Mouse (Mus musculus) adrenal gland, postnatal 25 days (tissue): ENCODE measurements around the gene Ano1. TPM values are rescaled to one million over a fixed set of nuclear protein-coding genes. Genes with fewer than 3 reads are reported as not detected.

Experiments used
- DNase-seq: peaks from one replicate; pipeline ENCODE4 v3.0.0; 2021; ENCODE audit warnings: mixed read lengths
- total RNA-seq: library from RNA; stranded (reverse); gene quantifications from 2 replicates; pipeline ENCODE4 v1.2.3, GENCODE M21; 2021

The Ano1 gene
- total RNA-seq, 1 experiment from 2014 or later = 25.4 TPM

DNA sequence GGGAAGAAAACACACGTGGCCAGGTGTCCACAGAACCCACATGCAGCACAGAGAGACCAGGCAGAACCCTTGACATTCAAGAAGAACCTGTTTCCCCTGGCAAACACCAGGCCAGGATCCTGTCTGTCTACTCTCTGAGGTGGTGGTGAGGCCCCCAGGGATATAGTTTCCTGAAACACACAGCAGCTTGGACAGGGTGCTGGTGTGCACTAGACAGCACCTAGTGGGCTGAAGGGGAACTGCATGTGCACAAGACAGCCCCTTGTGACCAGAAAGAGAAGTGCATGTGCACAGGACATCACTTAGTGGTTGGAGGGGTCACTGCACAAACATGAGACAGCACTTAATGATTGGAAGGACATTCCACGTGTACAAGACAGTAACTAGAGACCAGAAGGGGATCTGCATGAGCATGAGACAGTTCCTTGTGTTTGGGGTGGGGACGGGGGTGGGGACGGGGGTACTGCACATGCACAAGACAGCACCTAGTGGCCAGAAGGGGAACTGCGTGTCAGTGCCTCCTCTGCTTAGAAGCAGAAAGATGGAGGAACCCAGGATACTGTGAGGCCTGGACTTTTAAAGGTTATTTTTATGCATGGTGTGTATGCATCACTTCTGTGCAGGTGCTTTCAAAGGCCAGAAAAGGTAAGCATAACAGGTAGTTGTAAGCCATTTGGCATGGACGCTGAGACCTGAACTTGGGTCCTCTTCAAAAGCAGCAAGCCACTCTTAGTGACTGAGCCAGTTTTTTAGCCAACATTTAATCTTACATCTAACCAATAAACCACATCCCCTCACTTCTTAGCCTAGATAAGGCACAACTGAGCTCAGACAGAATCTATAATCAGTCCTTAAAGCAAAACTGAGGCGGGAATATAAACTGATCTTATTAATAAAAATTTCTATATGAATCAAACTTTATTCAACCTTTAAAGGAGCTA, 54.7 kb downstream of the Ano1 start:
- no peak for DNase-seq

DNA sequence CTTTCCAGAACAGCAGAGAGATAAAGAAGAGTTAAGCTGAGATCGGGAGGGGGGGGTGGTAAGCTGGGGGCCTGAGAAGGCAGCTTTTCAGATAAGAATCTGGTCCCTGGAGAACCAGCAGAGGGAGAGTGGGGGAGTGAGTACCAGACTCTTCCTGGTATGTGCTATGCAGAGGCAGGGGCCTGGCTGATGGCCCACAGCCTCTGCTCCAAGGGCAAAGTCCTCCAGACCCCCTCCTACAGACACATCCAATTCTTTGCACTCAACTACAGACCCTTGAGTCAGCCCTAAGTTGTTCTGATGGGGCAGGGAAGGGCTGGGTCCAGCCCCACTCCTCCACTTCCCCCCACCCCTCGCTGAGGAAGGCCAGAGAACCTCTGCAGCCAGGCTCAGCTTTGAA, 61.9 kb downstream of the Ano1 start:
- no peak for DNase-seq

DNA sequence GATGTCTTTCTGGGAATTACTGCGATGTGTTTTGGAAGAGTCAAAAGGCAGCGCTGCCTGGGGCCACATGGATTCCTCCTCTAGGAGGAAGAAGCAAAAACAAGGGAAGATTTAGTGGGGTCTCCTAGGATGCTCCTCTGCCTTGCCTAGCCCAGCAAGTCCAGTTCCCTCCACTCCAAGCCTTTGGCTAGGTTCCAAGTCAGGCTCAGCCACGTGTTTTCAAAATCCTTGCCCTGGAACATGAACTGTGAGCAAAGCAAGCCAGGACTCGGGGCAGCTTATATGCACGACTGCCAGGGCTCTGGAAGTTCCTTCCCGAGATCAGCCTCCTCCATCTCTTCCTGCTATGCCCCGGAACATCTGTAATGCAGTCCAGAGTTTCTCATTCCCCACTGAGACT, 62.6 kb downstream of the Ano1 start:
- DNase-seq = no peak

DNA sequence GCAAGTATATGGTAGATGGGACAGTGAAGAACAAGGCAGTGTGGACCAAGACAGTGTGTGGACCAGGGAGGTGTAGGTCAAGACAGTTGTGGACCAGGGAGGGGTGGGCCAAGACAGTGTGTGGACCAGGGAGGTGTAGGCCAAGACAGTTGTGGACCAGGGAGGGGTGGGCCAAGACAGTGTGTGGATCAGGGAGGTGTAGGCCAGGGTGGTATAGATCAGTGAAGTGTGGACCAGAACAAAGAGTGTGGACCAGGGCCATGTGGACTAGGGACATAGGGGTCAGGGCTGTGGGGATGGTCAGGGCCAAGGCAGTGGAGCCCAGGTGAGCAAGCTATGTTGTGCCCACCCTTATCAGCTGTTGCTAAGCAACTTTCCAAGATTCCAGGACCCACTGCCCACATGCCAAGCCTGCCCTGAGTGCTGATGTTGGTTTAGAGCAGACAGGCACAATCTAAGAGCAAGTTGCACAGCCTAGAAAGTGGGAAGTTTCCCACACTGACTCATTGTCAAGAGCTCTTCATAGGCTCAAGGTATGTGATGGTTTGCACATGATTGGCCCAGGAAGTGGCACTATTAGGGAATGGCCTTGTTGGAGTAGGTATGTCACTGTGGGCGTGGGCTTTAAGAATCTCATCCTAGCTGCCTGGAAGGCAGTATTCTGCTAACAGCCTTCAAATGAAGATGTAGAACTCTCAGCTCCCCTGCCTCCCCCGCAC, 64.0 kb downstream of the Ano1 start:
- no peak for DNase-seq

DNA sequence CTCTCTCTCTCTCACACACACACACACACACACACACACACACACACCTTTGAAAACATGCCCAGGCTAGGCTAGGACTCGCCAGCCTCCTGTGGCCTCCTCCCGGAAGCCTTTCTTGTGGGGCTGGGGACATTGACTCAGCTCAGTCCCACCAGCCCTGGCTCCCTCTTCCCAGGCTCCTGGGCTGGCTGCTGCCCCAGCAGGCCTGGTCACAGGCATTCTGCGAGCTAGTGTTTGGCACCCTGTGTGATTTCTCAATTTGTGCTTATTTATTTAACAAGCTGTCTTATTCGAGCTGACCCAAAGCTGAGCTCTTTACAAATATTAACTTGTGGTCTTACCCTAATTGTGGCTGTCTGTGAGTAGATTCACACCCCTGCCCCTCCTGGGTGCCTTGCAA, 66.8 kb downstream of the Ano1 start:
- DNase-seq = no peak

DNA sequence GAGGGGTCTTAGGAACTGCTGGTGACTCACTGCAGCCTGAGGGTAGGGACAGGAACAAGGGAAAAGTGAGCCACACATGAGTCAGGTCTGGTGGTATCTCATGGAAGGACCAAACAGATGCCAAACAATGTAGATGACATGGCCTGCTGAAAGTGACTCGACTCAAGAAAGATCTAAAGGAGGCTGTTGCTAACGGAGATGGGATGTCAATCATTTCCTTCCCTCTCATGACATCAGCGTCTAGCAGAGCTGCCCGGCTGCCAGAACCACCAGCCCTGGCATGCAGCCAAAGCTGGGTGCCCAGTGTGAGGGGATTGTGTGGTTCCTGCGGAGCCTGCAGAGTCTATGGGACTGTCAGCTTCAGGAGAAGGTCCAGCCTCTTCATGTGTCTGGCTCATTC, 67.3 kb downstream of the Ano1 start:
- peak; percentile 48 for DNase-seq

DNA sequence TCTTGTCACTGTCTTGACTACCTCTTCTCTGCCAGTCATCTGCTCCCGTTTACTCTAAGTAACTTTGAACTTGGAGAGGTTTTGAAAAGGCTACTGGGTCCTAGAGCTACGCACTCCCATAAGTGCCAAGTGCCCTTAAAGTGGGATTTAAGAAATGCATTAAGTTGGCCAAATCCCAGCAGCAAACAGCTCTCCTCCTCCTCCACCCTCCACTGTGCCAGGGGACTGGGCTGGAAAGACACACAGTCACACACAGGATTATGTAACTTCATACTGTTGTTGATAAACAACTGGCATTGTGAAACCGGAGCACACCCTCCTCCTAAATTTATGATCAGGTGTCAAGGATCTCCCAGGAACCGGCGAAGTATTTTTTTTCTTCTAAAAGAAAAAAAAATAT, 71.7 kb downstream of the Ano1 start:
- no peak for DNase-seq

DNA sequence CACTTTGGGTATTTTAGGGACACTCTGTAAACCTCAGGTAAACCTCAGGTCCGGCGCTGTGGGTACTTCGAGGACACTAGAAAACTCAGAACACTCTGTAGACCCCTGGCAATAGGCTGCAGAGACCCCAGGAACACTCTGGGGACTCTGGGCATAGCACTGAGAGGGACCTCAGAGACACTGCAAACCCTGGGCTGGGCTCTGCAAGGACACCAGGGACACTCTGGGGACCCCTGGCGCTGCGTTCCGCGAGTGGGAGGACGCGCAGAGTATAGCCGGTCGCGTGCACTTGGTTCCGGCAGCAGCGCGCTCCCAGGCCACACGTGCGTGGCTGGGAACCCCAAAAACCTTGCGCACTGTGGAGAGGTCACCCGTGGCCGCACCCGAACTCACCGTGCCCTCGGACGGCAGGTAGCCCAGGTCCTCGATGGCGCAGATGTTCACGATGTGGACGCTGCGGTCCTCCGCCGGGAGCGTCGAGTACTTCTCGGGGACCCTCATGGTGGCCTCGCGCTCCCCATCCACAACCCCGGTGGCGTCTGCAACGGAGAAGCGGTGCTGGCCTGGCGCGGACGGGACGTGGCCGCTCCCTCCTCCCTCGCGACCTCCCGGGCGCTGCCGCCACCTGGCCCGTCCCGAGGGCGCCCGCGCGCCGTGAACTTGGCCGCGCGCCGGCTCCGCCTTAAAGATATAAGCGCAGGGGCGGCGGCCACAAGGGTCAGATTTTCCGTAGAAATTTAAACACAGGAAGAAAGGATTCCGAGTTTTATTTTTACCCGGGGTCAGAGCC, 73.3 kb downstream of the Ano1 start:
- peak; percentile 45 for DNase-seq

DNA sequence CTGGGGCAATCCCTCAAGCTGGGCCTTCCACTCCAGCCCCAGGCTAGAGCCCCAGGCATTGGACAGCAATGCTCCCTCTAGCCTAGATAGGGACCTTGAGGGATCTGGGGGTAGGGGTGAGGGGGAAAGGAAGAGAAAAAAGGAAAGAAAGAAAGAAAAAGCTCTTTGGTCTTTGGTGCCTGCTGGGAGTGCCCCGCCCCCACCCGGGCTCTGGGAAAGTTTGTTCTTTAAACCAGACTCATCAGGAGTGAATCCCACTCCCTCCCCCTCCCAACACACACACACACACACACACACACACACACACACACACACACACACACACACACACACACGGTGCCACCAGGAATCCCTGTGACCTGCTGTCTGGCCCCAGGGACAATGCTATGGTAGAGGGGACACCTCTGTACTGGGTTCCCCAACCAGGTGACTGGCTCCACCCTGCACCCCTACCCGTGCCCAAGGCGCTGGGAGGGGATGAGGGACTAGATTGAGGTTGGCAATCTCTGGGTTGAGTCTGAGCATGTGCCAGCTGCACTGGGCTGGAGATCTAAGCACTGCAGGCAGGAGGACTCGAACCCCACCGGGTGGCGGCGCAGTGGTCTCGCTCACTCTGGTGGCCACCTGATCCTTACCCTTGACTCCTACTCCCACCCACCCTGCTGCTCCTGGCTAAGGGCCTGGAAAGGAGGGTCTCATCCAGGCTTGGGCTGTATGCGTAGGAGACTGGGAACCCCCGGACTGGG, 74.3 kb downstream of the Ano1 start:
- no peak for DNase-seq

DNA sequence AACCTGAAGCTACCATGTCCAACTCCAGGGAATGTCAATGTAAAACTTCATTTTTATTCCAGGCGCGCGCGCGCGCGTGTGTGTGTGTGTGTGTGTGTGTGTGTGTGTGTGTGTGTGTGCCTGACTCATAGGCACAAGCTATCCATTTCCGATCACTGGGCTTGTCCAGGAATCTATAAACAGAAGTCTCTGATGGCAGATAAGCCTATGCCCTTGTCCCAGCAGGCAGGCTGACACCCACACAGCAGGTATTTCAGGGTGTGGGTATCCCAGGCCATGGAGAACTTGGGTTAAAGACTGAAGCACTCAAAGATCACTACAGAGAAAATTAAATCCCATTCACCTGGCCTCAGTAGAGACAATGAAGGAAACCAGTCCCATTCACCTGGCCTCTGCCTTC, 76.1 kb downstream of the Ano1 start:
- no peak for DNase-seq

DNA sequence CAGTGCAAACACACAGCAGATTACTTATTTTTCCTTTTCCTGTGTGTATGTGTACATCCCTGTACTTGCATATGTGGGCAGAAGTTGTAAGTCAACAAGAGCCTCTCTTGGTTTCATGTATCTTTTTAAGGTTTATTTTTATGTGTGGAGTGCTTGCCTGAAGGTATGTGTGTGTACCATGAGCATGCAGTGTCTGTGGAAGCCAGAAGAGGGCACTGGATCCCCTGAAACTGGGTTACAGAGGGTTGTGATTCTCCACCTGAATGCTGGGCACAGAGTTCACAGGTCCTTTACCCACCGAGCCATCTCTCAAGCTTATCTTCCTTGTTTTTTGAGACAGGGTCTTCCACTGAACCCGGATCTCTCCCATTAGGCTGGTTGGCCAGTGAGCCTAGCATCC, 81.9 kb downstream of the Ano1 start:
- DNase-seq = no peak

DNA sequence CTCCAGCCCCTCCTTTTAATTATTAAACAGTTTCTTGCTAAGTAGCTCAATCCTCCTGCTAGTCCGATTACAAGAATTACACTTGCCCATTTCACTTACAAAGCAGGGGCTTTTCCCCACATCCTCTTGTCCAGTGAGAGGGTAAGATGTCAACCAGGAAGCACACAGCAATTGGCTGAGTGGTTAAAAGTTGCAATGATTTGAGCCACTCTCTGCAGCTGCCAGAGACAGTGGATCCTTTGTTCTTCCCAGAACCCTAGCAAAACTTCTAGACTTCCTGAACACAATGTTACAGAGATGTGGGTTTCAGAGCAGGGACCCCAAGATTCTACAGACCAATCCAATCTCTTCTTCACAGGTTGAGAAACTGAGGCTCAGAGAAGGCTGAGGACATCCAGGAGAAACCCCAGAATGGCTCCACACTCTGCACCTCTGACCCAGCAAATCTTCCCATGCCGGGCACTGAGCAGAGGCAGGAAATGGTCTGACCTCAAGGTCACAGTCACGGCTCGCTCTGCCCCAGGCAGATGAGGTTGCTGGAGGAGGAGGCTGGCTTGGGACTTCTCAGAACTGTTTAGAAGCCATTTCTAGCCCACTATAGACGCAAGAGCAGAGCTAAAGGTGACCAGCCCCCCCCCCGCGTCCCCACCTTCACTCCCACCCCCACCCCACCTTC, 83.0 kb downstream of the Ano1 start:
- no peak for DNase-seq

DNA sequence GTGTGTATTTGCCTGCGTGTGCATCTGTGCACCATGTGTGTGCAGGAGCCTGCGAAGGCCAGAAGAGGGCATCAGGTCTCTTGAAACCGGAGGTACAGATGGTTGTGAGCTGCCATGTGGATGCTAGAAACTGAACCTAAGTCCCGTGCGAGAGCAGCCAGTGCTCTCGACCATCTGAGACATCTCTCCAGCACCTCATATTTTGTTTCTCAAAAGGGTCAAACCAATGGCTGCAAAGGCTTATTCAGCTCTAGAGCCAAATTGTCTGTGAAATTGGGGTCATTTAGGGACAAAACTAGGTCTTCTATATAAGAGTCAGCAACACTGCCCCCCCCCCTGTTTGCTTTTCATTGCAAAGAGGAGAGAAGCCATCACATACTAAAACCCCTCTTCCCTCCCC, 84.7 kb downstream of the Ano1 start:
- no peak for DNase-seq

DNA sequence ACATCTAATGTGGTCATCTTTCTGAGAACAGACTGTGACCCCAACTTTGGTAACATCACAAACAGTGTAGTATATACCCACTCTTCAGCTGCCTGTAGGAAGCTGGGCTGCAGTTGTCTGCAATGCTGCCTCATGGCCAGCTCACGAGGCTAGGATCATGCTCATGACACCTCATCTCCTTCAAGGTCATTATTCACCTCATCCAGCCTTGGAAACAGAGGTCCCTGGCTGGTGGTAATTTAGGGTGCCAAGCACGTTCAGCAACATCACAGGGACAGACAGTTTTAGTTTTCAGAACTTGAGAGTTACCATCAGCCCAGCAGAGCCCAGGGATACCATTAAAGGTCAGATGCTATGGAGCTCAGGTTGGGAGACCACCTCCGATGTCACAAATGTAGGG, 86.2 kb downstream of the Ano1 start:
- no peak for DNase-seq

DNA sequence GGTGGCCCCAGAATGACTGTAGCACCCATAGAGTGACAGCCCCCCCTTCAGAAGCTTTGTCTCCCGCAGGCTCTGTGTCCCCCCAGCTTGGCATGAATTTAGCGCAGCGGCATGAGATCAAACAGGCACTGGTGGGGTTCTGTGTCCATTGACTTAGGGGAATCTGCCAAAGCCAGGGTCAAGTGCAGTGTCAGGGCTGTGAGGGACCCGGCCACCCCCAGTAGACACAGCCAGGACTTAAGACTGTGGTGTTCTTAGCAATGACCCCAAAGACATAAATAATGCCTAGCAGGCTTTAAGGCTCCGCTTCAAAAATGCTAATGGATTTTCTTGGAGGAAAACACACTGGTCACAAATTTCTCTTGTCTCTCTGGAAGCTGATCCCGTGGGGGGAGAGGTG, 88.2 kb downstream of the Ano1 start:
- no peak for DNase-seq

DNA sequence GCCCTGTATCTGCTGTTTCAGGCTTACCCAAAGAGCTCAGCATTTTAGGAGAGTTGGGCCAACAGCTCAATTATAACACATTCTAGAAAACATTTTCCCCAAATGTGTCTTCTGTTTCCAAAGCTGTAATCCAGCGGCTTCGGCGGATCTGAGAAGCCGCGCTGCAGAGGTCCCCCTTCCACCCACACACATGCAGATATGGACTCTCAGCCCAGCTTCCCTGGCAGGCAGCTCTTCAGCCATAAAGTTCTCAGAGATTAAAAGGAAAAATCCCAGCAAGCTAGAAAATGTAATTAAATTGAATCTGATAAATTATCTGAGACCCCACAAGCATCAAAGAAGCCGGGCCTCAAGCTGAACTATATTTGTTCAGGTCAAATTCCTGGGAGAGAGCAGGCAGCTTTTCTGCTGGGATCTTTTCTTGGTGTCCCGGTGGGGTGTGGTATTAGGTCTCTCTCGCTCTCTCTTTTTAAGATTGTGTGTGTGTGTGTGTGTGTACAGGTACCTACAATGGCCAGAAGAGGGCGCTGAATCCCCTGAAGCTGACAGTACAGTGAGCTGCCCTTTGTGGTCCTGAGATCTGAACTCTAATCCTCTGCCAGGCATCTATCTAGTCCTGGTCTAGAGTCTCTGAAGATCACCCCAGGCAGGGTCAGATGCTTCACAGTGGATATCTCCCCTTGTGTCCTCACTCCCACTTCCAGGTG, 95.4 kb downstream of the Ano1 start:
- DNase-seq = no peak

DNA sequence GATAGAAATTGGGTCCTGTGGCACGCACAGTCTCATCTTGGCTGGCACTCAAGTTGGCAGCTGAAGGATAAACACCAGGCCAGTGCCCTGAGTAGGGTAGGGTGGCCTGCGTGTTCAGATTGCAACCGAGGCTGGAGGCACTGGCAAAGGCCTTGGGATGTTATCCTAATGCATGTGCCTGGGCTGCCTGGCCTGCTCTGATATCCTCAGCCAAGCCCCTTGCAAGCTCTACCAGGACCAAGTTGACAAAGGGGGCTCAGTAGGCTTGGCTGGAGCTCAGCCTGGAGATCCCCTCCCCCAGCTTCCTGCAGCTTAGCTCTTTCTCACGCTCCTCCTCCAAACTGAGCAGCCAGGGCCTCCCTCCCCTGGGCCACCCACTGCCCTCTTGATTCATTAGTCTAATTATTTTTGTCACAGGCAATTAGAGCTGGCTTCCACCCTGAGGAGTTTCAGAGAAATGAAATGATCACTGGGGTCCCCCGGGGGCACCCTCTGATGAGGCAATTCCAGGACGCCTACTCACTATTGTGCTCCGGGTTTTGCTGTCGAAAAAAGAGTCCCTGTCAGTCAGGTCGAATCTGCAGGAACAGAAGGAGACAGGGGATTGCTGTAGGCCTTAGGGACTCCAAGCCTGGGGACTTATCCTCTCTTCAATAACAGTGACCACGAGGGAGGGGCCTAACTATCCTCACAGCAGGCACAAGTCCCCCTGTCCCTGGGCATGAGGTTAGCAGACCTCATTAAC, 97.9 kb downstream of the Ano1 start:
- peak; percentile 48 for DNase-seq

DNA sequence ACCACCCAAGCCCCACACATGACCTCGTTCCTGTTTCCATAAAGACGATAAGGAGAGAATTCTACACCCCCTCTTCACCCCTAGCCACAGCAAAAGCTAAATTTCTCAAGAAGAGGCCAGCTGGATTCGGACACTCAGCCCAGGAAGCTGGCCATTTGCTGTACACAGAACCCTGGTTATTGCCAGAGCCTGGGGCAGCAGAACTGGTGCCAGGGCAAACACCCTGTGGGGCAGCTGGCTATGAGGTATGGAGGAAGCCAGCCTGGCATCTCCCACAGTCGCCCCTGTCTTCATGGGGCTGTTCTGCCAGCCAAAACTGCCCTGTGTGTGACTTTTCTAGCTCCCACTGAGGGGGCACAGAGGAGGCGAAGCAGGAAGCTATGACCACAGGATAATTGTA, 104.2 kb downstream of the Ano1 start:
- peak; percentile 12 for DNase-seq

DNA sequence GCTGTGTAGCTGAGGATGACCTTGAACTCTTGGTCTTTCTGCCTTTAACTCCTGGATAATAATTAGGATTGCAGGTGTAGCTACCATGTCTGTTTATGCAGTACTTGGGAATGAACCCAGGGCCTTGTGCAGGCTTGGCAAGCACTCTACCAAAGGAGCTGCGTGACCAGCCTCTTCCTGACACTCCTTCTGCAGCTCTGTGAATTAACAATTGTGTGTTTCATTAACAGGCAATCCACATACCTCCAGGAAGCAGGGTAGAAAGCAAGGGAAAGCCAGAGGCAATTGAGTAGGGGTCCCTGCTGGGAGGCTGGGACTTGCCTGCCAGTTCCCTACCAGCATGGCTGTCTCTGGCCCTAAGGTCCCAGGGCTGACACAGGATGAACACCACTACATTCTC, 111.0 kb downstream of the Ano1 start:
- no peak for DNase-seq

DNA sequence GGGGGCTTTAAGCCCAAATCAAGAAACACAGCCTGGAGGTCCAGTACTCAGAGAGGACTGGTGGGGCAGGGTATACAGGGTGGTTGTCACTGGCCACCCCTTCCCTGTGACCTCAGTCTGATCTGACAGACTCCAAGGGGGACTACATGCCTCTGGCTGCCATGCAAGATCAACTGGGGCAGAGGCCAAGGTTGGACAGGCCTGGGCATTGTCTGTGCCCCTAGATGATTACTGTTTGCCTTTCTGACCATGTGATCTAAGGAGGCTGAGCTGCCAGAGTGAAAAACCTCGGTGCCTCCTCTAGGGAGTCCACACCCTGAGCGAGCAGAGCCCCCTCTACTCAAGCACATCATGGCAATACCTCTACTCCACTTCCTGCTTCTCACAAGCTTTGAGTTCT, 115.8 kb downstream of the Ano1 start:
- DNase-seq = no peak
